In genomic region chr6:145864171-145864570, GRCm38 (mm10) we compare ENCODE assay signal across 8 mouse cellular contexts. TPM values are rescaled to one million over a fixed set of nuclear protein-coding genes. Genes with fewer than 3 reads are reported as not detected.
A peak's percentile ranks its signal among the peaks of the same experiment; 100 is the strongest.
DNase-seq lines count a peak whose midpoint lies in the region; ATAC-seq and TF ChIP-seq lines count a peak whose summit lies in the region.

No protein-coding gene starts in this region.

- 0% methylated on average over 8 of the region's 8 CpGs for WGBS in cerebellum, adult 2 months
- WGBS in spleen, adult 2 months: 5% methylated on average over 8 of the region's 8 CpGs
- WGBS in limb, embryonic 13.5 days: 3% methylated on average over 8 of the region's 8 CpGs
- 6% methylated on average over 8 of the region's 8 CpGs for WGBS in stomach, embryonic 16.5 days

- H3K27ac ChIP-seq in cerebellum, adult 2 months (ENCODE audit: insufficient read depth, low read length): peak overlapping the region; percentile 96
- no peak overlapping the region for H3K27ac ChIP-seq in spleen, adult 2 months (ENCODE audit: insufficient read depth, low read length)
- no peak overlapping the region for H3K27ac ChIP-seq in limb, embryonic 13.5 days
- H3K27ac ChIP-seq in stomach, embryonic 16.5 days (ENCODE audit: low read length): no peak overlapping the region

- TF ChIP-seq CTCF in cerebellum, adult 2 months (IDR thresholded peaks at IDR 0.05; ENCODE audit: borderline replicate concordance, insufficient read depth, low read depth, low read length): no peak
- no peak for TF ChIP-seq CTCF in spleen, adult 2 months (IDR thresholded peaks at IDR 0.05; ENCODE audit: extremely low read depth, insufficient read depth, insufficient read length, insufficient replicate concordance)

- DNase-seq in cerebellum, adult 2 months: peak in 1 of 2 experiments; percentile 45
- DNase-seq in cerebellum, adult 11-12 months: no peak
- DNase-seq in spleen, adult 2 months (ENCODE audit: low read depth in 1 of 2, low spot score in 2 of 2): no peak
- no peak for DNase-seq in spleen, postnatal 4 days (ENCODE audit: low spot score in 2 of 2)
- DNase-seq in urinary bladder, postnatal 4 days (ENCODE audit: low spot score in 2 of 2): no peak

- no peak for ATAC-seq in limb, embryonic 13.5 days (ENCODE audit: low FRiP score, low read depth)
- ATAC-seq in stomach, embryonic 16.5 days (ENCODE audit: insufficient read depth, low FRiP score): no peak
- no peak for ATAC-seq in monocyte, adult 5-6 weeks (replicated peaks; ENCODE audit: insufficient number of reproducible peaks, low FRiP score, low TSS enrichment, poor library complexity, severe bottlenecking)

- H3K4me1 ChIP-seq in cerebellum, adult 2 months (ENCODE audit: control insufficient read depth, insufficient read depth, low read length): peaks cover 4% of the 10 kb centered on the region
- H3K4me1 ChIP-seq in spleen, adult 2 months (ENCODE audit: control insufficient read depth, insufficient read depth, insufficient read length): peaks cover 18% of the 10 kb centered on the region
- H3K4me1 ChIP-seq in limb, embryonic 13.5 days: peaks cover 34% of the 10 kb centered on the region
- H3K4me1 ChIP-seq in stomach, embryonic 16.5 days (ENCODE audit: control insufficient read depth, insufficient read depth, low read length): peaks cover 4% of the 10 kb centered on the region

- peak overlapping the region; percentile 95 for H3K4me3 ChIP-seq in cerebellum, adult 2 months (replicated peaks; ENCODE audit: insufficient read depth, low read depth, low read length)
- peak overlapping the region; percentile 71 for H3K4me3 ChIP-seq in spleen, adult 2 months (ENCODE audit: extremely low read depth, insufficient read depth, insufficient read length)
- H3K4me3 ChIP-seq in limb, embryonic 13.5 days: peak overlapping the region; percentile 69
- peak overlapping the region; percentile 59 for H3K4me3 ChIP-seq in stomach, embryonic 16.5 days (replicated peaks; ENCODE audit: low read length)

- H3K36me3 ChIP-seq in spleen, adult 2 months (ENCODE audit: control insufficient read depth, insufficient read depth, low read length): no peaks in the 10 kb centered on the region
- no peaks in the 10 kb centered on the region for H3K36me3 ChIP-seq in limb, embryonic 13.5 days
- no peaks in the 10 kb centered on the region for H3K36me3 ChIP-seq in stomach, embryonic 16.5 days (ENCODE audit: control insufficient read depth, insufficient read depth, low read length)

- no peaks in the 10 kb centered on the region for H3K27me3 ChIP-seq in cerebellum, adult 2 months (ENCODE audit: control insufficient read depth, insufficient read depth, low read length)
- peaks cover 5% of the 10 kb centered on the region for H3K27me3 ChIP-seq in spleen, adult 2 months (ENCODE audit: control insufficient read depth, insufficient read depth, low read length)
- peaks cover 47% of the 10 kb centered on the region for H3K27me3 ChIP-seq in limb, embryonic 13.5 days
- peaks cover 44% of the 10 kb centered on the region for H3K27me3 ChIP-seq in stomach, embryonic 16.5 days (ENCODE audit: control insufficient read depth, insufficient read depth, low read length)

- peak overlapping the region; percentile 100 for H3K4me2 ChIP-seq in limb, embryonic 13.5 days (replicated peaks)
- H3K4me2 ChIP-seq in stomach, embryonic 16.5 days (ENCODE audit: low read depth, low read length): peak overlapping the region; percentile 94; the same call in 1 of the 2 replicates

- no peak for TF ChIP-seq POLR2A in cerebellum, adult 2 months (IDR thresholded peaks at IDR 0.05; ENCODE audit: borderline replicate concordance, insufficient read depth, low read length)
- TF ChIP-seq POLR2A in spleen, adult 2 months (IDR thresholded peaks at IDR 0.05; ENCODE audit: low read depth, low read length): no peak

- H3K9ac ChIP-seq in limb, embryonic 13.5 days: peak overlapping the region; percentile 76
- no peak overlapping the region; the same call in 1 of the 2 replicates for H3K9ac ChIP-seq in stomach, embryonic 16.5 days (ENCODE audit: low read length)

- H3K9me3 ChIP-seq in limb, embryonic 13.5 days: no peaks in the 10 kb centered on the region
- no peaks in the 10 kb centered on the region for H3K9me3 ChIP-seq in stomach, embryonic 16.5 days (replicated peaks; ENCODE audit: control insufficient read depth, low read length)

RNA-seq across cellular contexts. Expression of gene Bhlhe41, which starts 1.2 kb away (rescaled TPM):
- polyA plus RNA-seq in cerebellum, adult 2 months (2012; rRNA removed): 33.9 and 35.0 TPM in 2 replicates
- 5.8 and 8.1 TPM in 2 replicates for polyA plus RNA-seq in spleen, adult 2 months (2012; rRNA removed)
- 2.7 and 2.9 TPM in 2 replicates for polyA plus RNA-seq in limb, embryonic 13.5 days (2015; fragmentation: Nextera tagmentation; extraction: Ambion mirVana)
- polyA plus RNA-seq in stomach, embryonic 16.5 days (2015; fragmentation: Nextera tagmentation; extraction: Ambion mirVana): 1.7 and 2.0 TPM in 2 replicates
- total RNA-seq in monocyte, adult 5-6 weeks (2017): 2.9 to 9.1 TPM (median 5.9 TPM) in 3 replicates
